Mouse (Mus musculus) kidney, postnatal 0 days (tissue): ENCODE measurements around the gene Vav1. TPM values are rescaled to one million over a fixed set of nuclear protein-coding genes. Genes with fewer than 3 reads are reported as not detected.

Experiments used
- ATAC-seq: fragments of 200-750 bp; cut with Nextera tagmentation; replicated peaks from 2 replicates; pipeline ENCODE4 v1.8.0; 2017; ENCODE audit warnings: low read depth, moderate number of reproducible peaks, moderate TSS enrichment, moderate library complexity; ENCODE audit not compliant: low FRiP score
- DNase-seq: peaks from one replicate; pipeline ENCODE4 v3.0.0-alpha.2; 2016; ENCODE audit warnings: low spot score
- H3K27ac ChIP-seq: fragments of 300-500 bp; sonication (generic); 2 replicates; pipeline ENCODE4 v1.5.1; 2014; ENCODE audit warnings: mild to moderate bottlenecking
- H3K27me3 ChIP-seq: fragments of 300-500 bp; sonication (generic); 2 replicates; pipeline ENCODE4 v1.6.1; 2014; ENCODE audit warnings: low read length, mixed read lengths; ENCODE audit not compliant: insufficient read depth
- H3K36me3 ChIP-seq: fragments of 300-500 bp; sonication (generic); 2 replicates; pipeline ENCODE4 v1.6.1; 2014; ENCODE audit warnings: low read length, mixed read lengths; ENCODE audit not compliant: insufficient read depth
- H3K4me1 ChIP-seq: fragments of 300-500 bp; sonication (generic); replicated peaks from 2 replicates; pipeline ENCODE4 v1.6.1; 2014; ENCODE audit warnings: antibody characterized with exemption, low read length, mixed read lengths; ENCODE audit not compliant: insufficient read depth
- H3K4me2 ChIP-seq: fragments of 300-500 bp; sonication (generic); 2 replicates; pipeline ENCODE4 v1.6.1; 2014; ENCODE audit warnings: mild to moderate bottlenecking, low read length, moderate library complexity, mixed read lengths
- H3K4me3 ChIP-seq: fragments of 300-500 bp; sonication (generic); replicated peaks from 2 replicates; pipeline ENCODE4 v1.5.1; 2014; ENCODE audit warnings: low read depth, low read length
- H3K9ac ChIP-seq: fragments of 300-500 bp; sonication (generic); 2 replicates; pipeline ENCODE4 v1.6.1; 2014; ENCODE audit warnings: low read depth, low read length
- H3K9me3 ChIP-seq: fragments of 300-500 bp; sonication (generic); replicated peaks from 2 replicates; pipeline ENCODE4 v1.6.1; 2016; ENCODE audit warnings: low read length, inconsistent platforms, mixed read lengths
- CTCF ChIP-seq: IDR thresholded peaks from 2 replicates; pipeline ENCODE4 v1.5.1; 2016; ENCODE audit warnings: antibody characterized with exemption, low read depth, mild to moderate bottlenecking, moderate library complexity
- WGBS: fragments of 180-500 bp; shearing (Covaris S2); extraction: QIAGEN DNeasy Blood & Tissue Kit; methylation state at CpG from one replicate; pipeline ENCODE4 v1.1.7; 2014; 5-methylcytosine and 5-hydroxymethylcytosine counted together
- polyA plus RNA-seq: library from polyadenylated mRNA; unstranded; fragments of >200 nt; fragmentation: Nextera tagmentation; extraction: Ambion mirVana; gene quantifications from 2 replicates; pipeline ENCODE4 v1.2.1, GENCODE M21; 2015

Vav1 gene
- polyA plus RNA-seq, 1 experiment from 2014 or later, result 1.1 TPM

DNA sequence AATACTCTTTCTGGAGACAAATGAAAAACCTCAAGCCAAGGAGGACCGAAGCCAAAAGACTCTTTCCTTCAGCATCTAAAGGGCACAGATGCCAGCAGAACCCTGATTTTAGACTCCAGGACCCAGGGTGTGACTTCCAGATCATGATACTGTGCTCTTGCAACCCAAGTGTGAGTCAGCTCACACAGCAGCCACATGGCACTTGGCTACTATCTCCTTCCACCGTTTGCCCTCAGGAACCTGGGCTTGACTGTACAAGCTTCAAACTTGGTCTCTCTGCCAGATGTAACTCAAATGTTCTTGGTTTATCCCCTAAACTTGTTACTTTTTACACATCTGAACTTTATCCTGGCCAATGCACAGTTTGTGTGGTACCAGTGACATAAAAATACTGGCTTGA lies 68.9 kb downstream of the Vav1 start:
- Histone ChIP-seq H3K4me2 (no peak overlapping the region), H3K36me3 (no peaks in the 10 kb centered on the region), H3K9ac (no peak overlapping the region), H3K27me3 (no peaks in the 10 kb centered on the region), H3K4me1 (no peaks in the 10 kb centered on the region), H3K4me3 (no peak overlapping the region), H3K27ac (no peak overlapping the region), H3K9me3 (no peaks in the 10 kb centered on the region)
- no peak for ATAC-seq
- no peak for TF ChIP-seq CTCF
- DNase-seq, result no peak
- WGBS, result 86% methylated on average over 2 of the region's 2 CpGs

DNA sequence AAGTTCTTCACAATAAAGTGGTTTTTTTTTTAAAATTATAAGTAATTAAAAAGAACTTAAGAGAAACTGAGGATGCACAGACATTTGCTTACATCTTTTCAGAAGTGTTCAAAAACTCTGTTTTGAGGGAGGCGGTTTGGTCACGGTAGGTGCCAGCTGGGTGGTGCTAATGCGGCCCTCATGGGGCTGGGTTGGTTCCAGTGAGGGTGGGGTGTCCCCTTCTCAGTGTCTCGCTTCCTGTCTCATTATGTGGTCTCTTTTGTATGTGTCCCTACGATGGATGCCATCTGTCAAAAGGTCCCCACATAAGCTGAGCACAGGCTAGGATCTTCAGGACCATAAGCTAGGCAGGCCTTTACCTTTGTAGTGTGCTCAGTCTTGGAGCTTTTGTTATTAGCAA lies 70.2 kb downstream of the Vav1 start:
- no peaks in the 10 kb centered on the region for H3K9me3 ChIP-seq
- ATAC-seq (no peak), DNase-seq (no peak)
- no peak overlapping the region for H3K4me2 ChIP-seq
- no peak for TF ChIP-seq CTCF
- H3K9ac ChIP-seq, result no peak overlapping the region
- H3K4me1 ChIP-seq, result no peaks in the 10 kb centered on the region
- H3K36me3 ChIP-seq, result no peaks in the 10 kb centered on the region
- H3K27ac ChIP-seq, result no peak overlapping the region
- 73% methylated on average over 5 of the region's 5 CpGs for WGBS
- H3K27me3 ChIP-seq, result no peaks in the 10 kb centered on the region
- H3K4me3 ChIP-seq, result no peak overlapping the region

DNA sequence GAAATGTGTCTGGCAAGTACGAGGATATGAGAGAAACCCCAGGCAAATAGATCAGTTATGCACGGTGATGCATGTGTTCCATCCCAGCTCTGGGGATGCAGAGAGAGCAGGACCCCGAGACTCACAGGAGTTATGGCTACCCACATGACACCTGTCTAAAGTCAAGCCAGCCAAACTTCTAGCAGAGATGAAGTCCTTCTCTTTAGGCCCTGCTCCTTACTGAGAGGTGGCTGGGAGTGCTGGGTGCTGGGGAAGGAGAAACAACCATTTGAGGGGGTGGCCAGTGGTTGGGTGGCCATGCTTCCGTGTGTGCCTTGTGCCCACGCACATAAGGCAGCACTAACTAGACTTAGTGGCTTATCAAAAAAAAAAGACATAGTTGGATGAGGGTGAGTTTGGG lies 71.3 kb downstream of the Vav1 start:
- no peak overlapping the region for H3K9ac ChIP-seq
- 84% methylated on average over 5 of the region's 5 CpGs for WGBS
- no peak overlapping the region for H3K27ac ChIP-seq
- no peak overlapping the region for H3K4me3 ChIP-seq
- ATAC-seq (no peak), DNase-seq (no peak)
- no peaks in the 10 kb centered on the region for H3K36me3 ChIP-seq
- no peaks in the 10 kb centered on the region for H3K9me3 ChIP-seq
- no peaks in the 10 kb centered on the region for H3K4me1 ChIP-seq
- no peak overlapping the region for H3K4me2 ChIP-seq
- no peak for TF ChIP-seq CTCF
- H3K27me3 ChIP-seq, result no peaks in the 10 kb centered on the region

DNA sequence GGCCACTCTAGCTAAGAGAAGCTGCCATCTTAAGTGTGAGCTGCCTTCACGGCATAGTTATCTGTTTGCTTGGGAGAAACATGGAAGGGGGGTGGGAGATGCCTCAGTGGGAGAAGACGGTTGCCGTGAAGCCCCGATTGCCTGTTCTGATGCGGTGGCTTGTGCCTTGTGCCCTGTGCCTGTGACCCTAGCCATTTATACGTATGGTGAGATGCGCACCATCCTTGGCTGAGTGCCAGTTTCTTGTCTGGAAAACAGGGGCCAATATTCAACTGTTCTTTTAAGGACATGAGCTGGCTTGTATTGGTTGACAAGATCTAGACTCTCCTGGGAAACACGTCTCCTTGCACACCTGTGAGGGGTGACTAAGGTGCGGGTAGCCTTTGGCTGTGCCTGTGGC lies 72.2 kb downstream of the Vav1 start:
- WGBS, result 88% methylated on average over 9 of the region's 9 CpGs
- H3K27ac ChIP-seq, result no peak overlapping the region
- H3K4me2 ChIP-seq, result no peak overlapping the region
- H3K4me3 ChIP-seq, result no peak overlapping the region
- DNase-seq (no peak), ATAC-seq (no peak)
- H3K4me1 ChIP-seq, result no peaks in the 10 kb centered on the region
- H3K27me3 ChIP-seq, result no peaks in the 10 kb centered on the region
- no peaks in the 10 kb centered on the region for H3K9me3 ChIP-seq
- H3K9ac ChIP-seq, result no peak overlapping the region
- H3K36me3 ChIP-seq, result no peaks in the 10 kb centered on the region
- TF ChIP-seq CTCF, result no peak

DNA sequence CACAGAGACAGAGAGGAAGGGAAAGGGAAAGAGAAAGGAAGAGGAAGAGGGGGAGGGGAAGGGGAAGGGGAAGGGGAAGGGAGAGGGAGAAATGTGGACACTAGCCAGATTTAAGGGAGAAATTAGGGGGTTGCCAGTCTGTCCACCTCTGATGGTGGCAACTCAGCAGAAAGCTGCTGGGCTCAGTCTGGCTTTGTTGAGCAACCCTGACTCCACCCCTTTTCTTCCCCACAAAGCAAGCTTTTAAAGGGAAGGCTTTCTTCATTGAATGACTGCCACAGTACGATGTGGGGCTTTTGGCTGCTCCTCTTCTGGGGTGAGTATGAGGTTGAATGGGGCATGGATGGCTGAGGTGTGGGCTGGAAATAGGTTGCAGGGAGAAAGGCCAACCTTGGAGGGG lies 79.5 kb downstream of the Vav1 start, which contains the start of gene Adgre1:
Gene Adgre1 (plus strand): TSS at position 251 of the 400 bp plus-strand sequence.
- WGBS, result 23% methylated on average over 1 of the region's 1 CpGs
- no peak within 1 kb of the TSS for H3K27ac ChIP-seq
- no peak within 1 kb of the TSS for H3K4me3 ChIP-seq
- DNase-seq, result no peak
- H3K4me1 ChIP-seq, result no peaks in the 10 kb centered on the region
- TF ChIP-seq CTCF, result no peak
- no peaks in the 10 kb centered on the region for H3K27me3 ChIP-seq
- no peaks in the 10 kb centered on the region for H3K9me3 ChIP-seq
- no peak within 1 kb of the TSS for H3K9ac ChIP-seq
- no peak for ATAC-seq
- no peaks in the 10 kb centered on the region for H3K36me3 ChIP-seq
- H3K4me2 ChIP-seq, result no peak within 1 kb of the TSS

DNA sequence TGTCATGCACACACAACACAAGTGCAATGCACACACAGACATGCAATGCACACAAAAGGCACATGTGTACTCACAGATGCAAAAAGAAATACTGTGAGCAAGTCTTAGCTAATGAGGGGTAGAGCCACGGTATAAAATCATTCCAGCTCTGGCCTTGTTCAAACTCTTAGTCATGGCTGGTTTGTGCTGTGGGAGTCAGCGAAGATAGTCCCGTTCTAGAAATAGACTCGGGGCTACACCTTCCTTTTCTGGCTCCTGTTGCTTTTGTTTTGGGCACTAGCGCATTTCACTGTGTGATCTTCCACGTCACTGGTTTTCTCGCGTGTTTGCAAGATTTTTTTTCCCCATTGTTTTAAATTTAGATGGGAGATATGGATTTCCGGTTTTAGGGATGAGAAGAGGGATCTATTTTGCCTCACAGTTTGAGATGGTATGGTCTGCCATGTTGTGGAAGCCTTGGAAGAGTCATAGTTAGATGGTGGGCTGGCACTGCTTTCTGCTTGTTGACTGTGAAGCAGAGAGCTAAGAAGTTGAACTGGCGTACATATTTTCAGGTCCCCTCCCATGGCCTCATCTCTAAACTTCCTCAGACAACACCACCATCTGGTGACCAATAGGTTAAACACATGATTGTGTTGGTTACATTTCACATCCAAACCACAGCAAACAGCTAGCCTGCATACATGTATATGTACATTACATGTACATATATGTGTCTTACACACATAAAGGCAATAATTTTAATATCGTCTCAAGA lies 80.8 kb downstream of the Vav1 start:
- H3K36me3 ChIP-seq, result no peaks in the 10 kb centered on the region
- no peaks in the 10 kb centered on the region for H3K4me1 ChIP-seq
- no peaks in the 10 kb centered on the region for H3K9me3 ChIP-seq
- ATAC-seq (no peak), DNase-seq (no peak)
- TF ChIP-seq CTCF, result no peak
- H3K27ac ChIP-seq, result no peak overlapping the region
- no peak overlapping the region for H3K9ac ChIP-seq
- 83% methylated on average over 11 of the region's 11 CpGs for WGBS
- no peak overlapping the region for H3K4me3 ChIP-seq
- no peak overlapping the region for H3K4me2 ChIP-seq
- no peaks in the 10 kb centered on the region for H3K27me3 ChIP-seq

Other genes with a start within 250 kb of the Vav1 start
- gene Khsrp, start 247.6 kb upstream of the Vav1 start, polyA plus RNA-seq, result 35.6 and 36.2 TPM in 2 replicates
- not detected in 2 replicates for gene Slc25a41, start 237.4 kb upstream of the Vav1 start, polyA plus RNA-seq
- gene Crb3, start 220.0 kb upstream of the Vav1 start, polyA plus RNA-seq, result 82.4 and 90.9 TPM in 2 replicates
- gene Slc25a23, start 219.2 kb upstream of the Vav1 start, polyA plus RNA-seq, result 10.2 and 10.7 TPM in 2 replicates
- 4.2 and 5.1 TPM in 2 replicates for gene Dennd1c, start 200.6 kb upstream of the Vav1 start, polyA plus RNA-seq
- gene Tubb4a, start 191.3 kb upstream of the Vav1 start, polyA plus RNA-seq, result 15.4 and 16.4 TPM in 2 replicates
- 6.1 and 6.8 TPM in 2 replicates for gene Tnfsf9, start 173.8 kb upstream of the Vav1 start, polyA plus RNA-seq
- gene Cd70, start 129.3 kb upstream of the Vav1 start, polyA plus RNA-seq, result 0.28 TPM in 1 of 2 replicates, not detected in the other
- gene Tnfsf14, start 84.9 kb upstream of the Vav1 start, polyA plus RNA-seq, result 0.08 and 0.09 TPM in 2 replicates
- 2.0 and 2.9 TPM in 2 replicates for gene C3, start 51.0 kb upstream of the Vav1 start, polyA plus RNA-seq
- gene Gpr108, start 30.7 kb upstream of the Vav1 start, polyA plus RNA-seq, result 37.6 and 40.4 TPM in 2 replicates
- 40.8 and 43.6 TPM in 2 replicates for gene Trip10, start 29.6 kb upstream of the Vav1 start, polyA plus RNA-seq
- 3.7 and 4.3 TPM in 2 replicates for gene Adgre1, start 79.6 kb downstream of the Vav1 start, polyA plus RNA-seq